Mouse (Mus musculus) olfactory bulb, adult 2 months (tissue): ENCODE measurements around the gene Kcnj15.

Experiments used
- CTCF ChIP-seq: fragments of 200-500 bp; IDR thresholded peaks from 2 replicates; pipeline ENCODE4 v1.5.1; 2012; ENCODE audit warnings: low read depth, mild to moderate bottlenecking, low read length, moderate library complexity; ENCODE audit not compliant: insufficient read depth
- POLR2A ChIP-seq: fragments of 200-500 bp; IDR thresholded peaks from 2 replicates; pipeline ENCODE4 v1.6.1; 2012; ENCODE audit warnings: mild to moderate bottlenecking, low read depth, low read length, moderate library complexity; ENCODE audit not compliant: insufficient read depth

DNA sequence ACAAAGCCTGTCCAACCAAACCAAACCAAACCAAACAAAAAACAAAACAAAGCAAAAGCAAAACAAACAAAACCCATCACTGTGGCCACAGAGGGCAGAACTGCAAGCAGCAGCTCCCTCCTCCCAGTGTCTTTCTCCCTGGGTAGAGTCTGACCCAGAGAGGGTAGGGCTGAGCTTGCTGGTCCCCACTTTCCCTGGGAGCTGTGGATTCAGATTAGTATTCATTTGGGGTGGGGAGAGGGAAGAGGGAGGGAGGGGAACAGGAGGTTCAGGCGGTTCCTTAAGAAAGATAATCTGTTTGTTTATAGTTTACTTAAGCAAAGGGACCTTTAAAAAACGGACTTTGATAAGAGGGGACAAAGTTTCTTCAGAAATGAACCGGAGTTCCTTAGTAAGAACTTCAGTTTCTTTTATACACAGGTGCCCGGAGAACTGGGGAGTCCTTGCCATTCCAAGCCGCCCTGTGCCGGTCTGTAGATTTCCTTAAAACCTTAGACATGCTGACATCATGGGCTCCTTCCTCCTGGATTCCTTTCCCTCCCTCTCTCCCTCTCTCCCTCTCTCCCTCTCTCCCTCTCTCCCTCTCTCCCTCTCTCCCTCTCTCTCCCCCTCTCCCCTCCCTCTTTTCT, at the start of gene Kcnj15:
- no peak for TF ChIP-seq POLR2A
- TF ChIP-seq CTCF = no peak
